Mouse (Mus musculus) hindbrain, embryonic 11.5 days (tissue): Measurements from ENCODE around the gene Tpm3. TPM values are rescaled to one million over a fixed set of nuclear protein-coding genes. Genes with fewer than 3 reads are reported as not detected.

ENCODE experiments used
- ATAC-seq: fragments of 200-750 bp; cut with Nextera tagmentation; 2 replicates; pipeline ENCODE4 v1.8.0; 2017; ENCODE audit warnings: mild to moderate bottlenecking, moderate TSS enrichment, moderate library complexity; ENCODE audit not compliant: low FRiP score
- DNase-seq: peaks from one replicate; pipeline ENCODE4 v3.0.0-alpha.2; 2015; ENCODE audit warnings: low spot score
- H3K27ac ChIP-seq: fragments of 300-500 bp; sonication (generic); 2 replicates; pipeline ENCODE4 v1.5.1; 2014; ENCODE audit warnings: mild to moderate bottlenecking, low read depth, low read length
- H3K27me3 ChIP-seq: fragments of 300-500 bp; sonication (generic); 2 replicates; pipeline ENCODE4 v1.6.1; 2014; ENCODE audit warnings: mild to moderate bottlenecking, low read length, moderate library complexity, mixed read lengths; ENCODE audit not compliant: control insufficient read depth, insufficient read depth
- H3K36me3 ChIP-seq: fragments of 300-500 bp; sonication (generic); 2 replicates; pipeline ENCODE4 v1.6.1; 2014; ENCODE audit warnings: mild to moderate bottlenecking, low read length, moderate library complexity, mixed read lengths; ENCODE audit not compliant: control insufficient read depth, insufficient read depth
- H3K4me1 ChIP-seq: fragments of 300-500 bp; sonication (generic); replicated peaks from 2 replicates; pipeline ENCODE4 v1.6.1; 2014; ENCODE audit warnings: low read length, mixed read lengths; ENCODE audit not compliant: control insufficient read depth, insufficient read depth
- H3K4me2 ChIP-seq: fragments of 300-500 bp; sonication (generic); replicated peaks from 2 replicates; pipeline ENCODE4 v1.6.1; 2014; ENCODE audit warnings: mild to moderate bottlenecking, low read depth, low read length
- H3K4me3 ChIP-seq: fragments of 300-500 bp; sonication (generic); 2 replicates; pipeline ENCODE4 v1.5.1; 2014; ENCODE audit warnings: low read depth, low read length
- H3K9ac ChIP-seq: fragments of 300-500 bp; sonication (generic); 2 replicates; pipeline ENCODE4 v1.6.1; 2014; ENCODE audit warnings: low read depth, low read length
- H3K9me3 ChIP-seq: fragments of 300-500 bp; sonication (generic); 2 replicates; pipeline ENCODE4 v1.6.1; 2016; ENCODE audit warnings: low read length; ENCODE audit not compliant: control insufficient read depth
- WGBS: fragments of 180-500 bp; shearing (Covaris S2); extraction: QIAGEN DNeasy Blood & Tissue Kit; methylation state at CpG from one replicate; pipeline ENCODE4 v1.1.7; 2014; 5-methylcytosine and 5-hydroxymethylcytosine counted together
- microRNA counts: library from miRNA; unstranded; fragments of <30 nt; microRNA quantifications from one replicate; lab custom pipeline; 2015
- polyA plus RNA-seq: library from polyadenylated mRNA; unstranded; fragments of >200 nt; fragmentation: Nextera tagmentation; extraction: Ambion mirVana; gene quantifications from 2 replicates; pipeline ENCODE4 v1.2.1, GENCODE M21; 2014

Tpm3 gene
- polyA plus RNA-seq, 1 experiment from 2014 or later, result 580 TPM

GRCm38 (mm10) chr3:90134993-90135392 is 62.5 kb downstream of the Tpm3 start:
- Histone ChIP-seq H3K4me3 (no peak overlapping the region), H3K27ac (no peak overlapping the region), H3K4me1 (no peaks in the 10 kb centered on the region), H3K36me3 (no peaks in the 10 kb centered on the region), H3K27me3 (no peaks in the 10 kb centered on the region), H3K9me3 (no peaks in the 10 kb centered on the region), H3K9ac (no peak overlapping the region), H3K4me2 (no peak overlapping the region)
- WGBS, result 82% methylated on average over 5 of the region's 5 CpGs
- no peak for ATAC-seq
- DNase-seq, result no peak

GRCm38 (mm10) chr3:90136660-90137059 is 64.2 kb downstream of the Tpm3 start:
- WGBS, result 38% methylated on average over 13 of the region's 13 CpGs
- no peak overlapping the region for H3K9ac ChIP-seq
- H3K4me3 ChIP-seq, result no peak overlapping the region
- no peak overlapping the region for H3K27ac ChIP-seq
- no peaks in the 10 kb centered on the region for H3K27me3 ChIP-seq
- H3K36me3 ChIP-seq, result no peaks in the 10 kb centered on the region
- H3K9me3 ChIP-seq, result no peaks in the 10 kb centered on the region
- ATAC-seq (no peak), DNase-seq (peak; percentile 16)
- H3K4me2 ChIP-seq, result no peak overlapping the region
- H3K4me1 ChIP-seq, result no peaks in the 10 kb centered on the region

- 88% methylated on average over 1 of the region's 1 CpGs for WGBS
- no peaks in the 10 kb centered on the region for H3K9me3 ChIP-seq
- no peak overlapping the region for H3K27ac ChIP-seq
Observed at GRCm38 (mm10) chr3:90137606-90138005, 65.2 kb downstream of the Tpm3 start.

GRCm38 (mm10) chr3:90139962-90140361 is 67.5 kb downstream of the Tpm3 start:
- H3K9me3 ChIP-seq, result no peaks in the 10 kb centered on the region
- H3K4me2 ChIP-seq, result no peak overlapping the region
- WGBS, result 88% methylated on average over 3 of the region's 3 CpGs
- no peaks in the 10 kb centered on the region for H3K36me3 ChIP-seq
- no peaks in the 10 kb centered on the region for H3K4me1 ChIP-seq
- H3K27me3 ChIP-seq, result no peaks in the 10 kb centered on the region
- no peak for ATAC-seq
- H3K4me3 ChIP-seq, result no peak overlapping the region
- H3K27ac ChIP-seq, result no peak overlapping the region
- no peak for DNase-seq
- no peak overlapping the region for H3K9ac ChIP-seq

More at GRCm38 (mm10) chr3:90137606-90138005, 65.2 kb downstream of the Tpm3 start:
- no peak overlapping the region for H3K4me3 ChIP-seq
- H3K9ac ChIP-seq, result no peak overlapping the region
- no peaks in the 10 kb centered on the region for H3K27me3 ChIP-seq
- no peak for ATAC-seq
- DNase-seq, result no peak
- no peaks in the 10 kb centered on the region for H3K36me3 ChIP-seq
- no peaks in the 10 kb centered on the region for H3K4me1 ChIP-seq
- H3K4me2 ChIP-seq, result no peak overlapping the region

- WGBS, result 86% methylated on average over 3 of the region's 3 CpGs
- Histone ChIP-seq H3K4me3 (no peak overlapping the region), H3K36me3 (no peaks in the 10 kb centered on the region), H3K27ac (no peak overlapping the region), H3K9me3 (no peaks in the 10 kb centered on the region), H3K9ac (no peak overlapping the region), H3K4me2 (no peak overlapping the region), H3K4me1 (no peaks in the 10 kb centered on the region), H3K27me3 (no peaks in the 10 kb centered on the region)
- ATAC-seq (no peak), DNase-seq (no peak)
Observed at GRCm38 (mm10) chr3:90145461-90145860, 73.0 kb downstream of the Tpm3 start.

- H3K9ac ChIP-seq, result no peak overlapping the region
- no peaks in the 10 kb centered on the region for H3K4me1 ChIP-seq
- H3K4me3 ChIP-seq, result no peak overlapping the region
- no peak overlapping the region for H3K4me2 ChIP-seq
- no peaks in the 10 kb centered on the region for H3K27me3 ChIP-seq
- no peaks in the 10 kb centered on the region for H3K9me3 ChIP-seq
- ATAC-seq (no peak), DNase-seq (no peak)
- H3K27ac ChIP-seq, result no peak overlapping the region
- no peaks in the 10 kb centered on the region for H3K36me3 ChIP-seq
- 94% methylated on average over 1 of the region's 1 CpGs for WGBS
Observed at GRCm38 (mm10) chr3:90146651-90147050, 74.2 kb downstream of the Tpm3 start.

MicroRNAs within 50 kb of the gene (microRNA counts, 519-probe panel; counts per million panel counts)
- 4,626 counts per million, percentile 52 among the panel's probes with 10 or more counts for microRNA mmu-miR-190b (lab: Ali Mortazavi, UCI)

Other genes with a start within 250 kb of the Tpm3 start
- 2.2 TPM in 2 replicates for gene She, start 241.3 kb upstream of the Tpm3 start, polyA plus RNA-seq
- 0.18 and 0.22 TPM in 2 replicates for gene Il6ra, start 159.5 kb upstream of the Tpm3 start, polyA plus RNA-seq
- 12.0 and 19.1 TPM in 2 replicates for gene Atp8b2, start 109.1 kb upstream of the Tpm3 start, polyA plus RNA-seq
- gene Hax1, start 73.9 kb upstream of the Tpm3 start, polyA plus RNA-seq, result 178 and 182 TPM in 2 replicates
- gene 4933434E20Rik, start 21.0 kb upstream of the Tpm3 start, polyA plus RNA-seq, result 223 and 230 TPM in 2 replicates
- 203 and 230 TPM in 2 replicates for gene Ubap2l, start 20.0 kb upstream of the Tpm3 start, polyA plus RNA-seq
- 0.32 and 0.66 TPM in 2 replicates for gene Nup210l, start 31.5 kb downstream of the Tpm3 start, polyA plus RNA-seq
- 1,119 and 1,121 TPM in 2 replicates for gene Rps27, start 141.0 kb downstream of the Tpm3 start, polyA plus RNA-seq
- gene Rab13, start 141.0 kb downstream of the Tpm3 start, polyA plus RNA-seq, result 14.6 and 15.5 TPM in 2 replicates
- 101 and 104 TPM in 2 replicates for gene Jtb, start 158.9 kb downstream of the Tpm3 start, polyA plus RNA-seq
- 4.5 and 4.9 TPM in 2 replicates for gene Creb3l4, start 170.9 kb downstream of the Tpm3 start, polyA plus RNA-seq
- gene Slc39a1, start 175.5 kb downstream of the Tpm3 start, polyA plus RNA-seq, result 49.1 and 55.3 TPM in 2 replicates
- 9.8 and 10.6 TPM in 2 replicates for gene Crtc2, start 181.5 kb downstream of the Tpm3 start, polyA plus RNA-seq
- gene Dennd4b, start 192.5 kb downstream of the Tpm3 start, polyA plus RNA-seq, result 3.8 and 4.5 TPM in 2 replicates
- 13.6 and 26.0 TPM in 2 replicates for gene Gatad2b, start 220.5 kb downstream of the Tpm3 start, polyA plus RNA-seq